Mouse (Mus musculus) heart, postnatal 0 days (tissue): ENCODE measurements at regions not wholly inside any gene's neighbourhood (a gene's known extent, or its start where the extent isn't known, plus 50 kb on each side); places are given as distances from the start of the nearest gene placed in this dataset.

Experiments used
- ATAC-seq: fragments of 200-750 bp; cut with Nextera tagmentation; 2 replicates; pipeline ENCODE4 v1.8.0; 2017; ENCODE audit warnings: low read depth, moderate number of reproducible peaks, moderate library complexity; ENCODE audit not compliant: insufficient read depth
- DNase-seq: peaks from one replicate; pipeline ENCODE4 v3.0.0-alpha.2; 2016; ENCODE audit warnings: low spot score
- H3K27ac ChIP-seq: fragments of 300-500 bp; sonication (generic); 2 replicates; pipeline ENCODE4 v1.5.1; 2014; ENCODE audit warnings: low read depth, mild to moderate bottlenecking
- H3K27me3 ChIP-seq: fragments of 300-500 bp; sonication (generic); 2 replicates; pipeline ENCODE4 v1.6.1; 2014; ENCODE audit warnings: low read length, mixed read lengths; ENCODE audit not compliant: control insufficient read depth, insufficient read depth
- H3K36me3 ChIP-seq: fragments of 300-500 bp; sonication (generic); replicated peaks from 2 replicates; pipeline ENCODE4 v1.6.1; 2014; ENCODE audit warnings: low read length, mixed read lengths; ENCODE audit not compliant: control insufficient read depth, insufficient read depth
- H3K4me1 ChIP-seq: fragments of 300-500 bp; sonication (generic); 2 replicates; pipeline ENCODE4 v1.6.1; 2014; ENCODE audit warnings: antibody characterized with exemption; ENCODE audit not compliant: control insufficient read depth, insufficient read depth
- H3K4me2 ChIP-seq: fragments of 300-500 bp; sonication (generic); 2 replicates; pipeline ENCODE4 v1.6.1; 2014; ENCODE audit warnings: low read depth, mild to moderate bottlenecking, low read length, moderate library complexity
- H3K4me3 ChIP-seq: fragments of 300-500 bp; sonication (generic); 2 replicates; pipeline ENCODE4 v1.5.1; 2014; ENCODE audit warnings: low read depth, low read length
- H3K9ac ChIP-seq: fragments of 300-500 bp; sonication (generic); replicated peaks from 2 replicates; pipeline ENCODE4 v1.6.1; 2014; ENCODE audit warnings: low read depth, low read length, mixed read lengths
- H3K9me3 ChIP-seq: fragments of 300-500 bp; sonication (generic); replicated peaks from 2 replicates; pipeline ENCODE4 v1.6.1; 2016; ENCODE audit warnings: low read length; ENCODE audit not compliant: control insufficient read depth
- CTCF ChIP-seq: IDR thresholded peaks from 2 replicates; pipeline ENCODE4 v1.5.1; 2016; ENCODE audit warnings: antibody characterized with exemption, control low read depth, low read depth
- EP300 ChIP-seq: IDR thresholded peaks from 2 replicates; pipeline ENCODE4 v1.6.1; 2016; ENCODE audit warnings: antibody characterized with exemption, low read depth
- WGBS: fragments of 180-500 bp; shearing (Covaris S2); extraction: QIAGEN DNeasy Blood & Tissue Kit; methylation state at CpG from one replicate; pipeline ENCODE4 v1.1.7; 2014; 5-methylcytosine and 5-hydroxymethylcytosine counted together

GRCm38 (mm10) chr13:82899686-82900085 is 604.1 kb upstream of the Mef2c start:
- TF ChIP-seq CTCF (no peak), EP300 (no peak)
- Histone ChIP-seq H3K9ac (no peak overlapping the region), H3K4me1 (no peaks in the 10 kb centered on the region), H3K27me3 (no peaks in the 10 kb centered on the region), H3K4me3 (no peak overlapping the region), H3K4me2 (no peak overlapping the region), H3K27ac (no peak overlapping the region), H3K36me3 (no peaks in the 10 kb centered on the region), H3K9me3 (no peaks in the 10 kb centered on the region)
- DNase-seq (no peak), ATAC-seq (no peak)
- WGBS, result 57% methylated on average over 4 of the region's 4 CpGs

GRCm38 (mm10) chr13:82902160-82902559 is 601.7 kb upstream of the Mef2c start:
- TF ChIP-seq EP300, result no peak
- TF ChIP-seq CTCF, result no peak
- H3K4me3 ChIP-seq, result no peak overlapping the region
- ATAC-seq (no peak), DNase-seq (no peak)
- 80% methylated on average over 4 of the region's 4 CpGs for WGBS
- no peaks in the 10 kb centered on the region for H3K4me1 ChIP-seq
- H3K4me2 ChIP-seq, result no peak overlapping the region
- H3K9me3 ChIP-seq, result no peaks in the 10 kb centered on the region
- H3K36me3 ChIP-seq, result no peaks in the 10 kb centered on the region
- no peaks in the 10 kb centered on the region for H3K27me3 ChIP-seq
- H3K27ac ChIP-seq, result no peak overlapping the region
- no peak overlapping the region for H3K9ac ChIP-seq

- Histone ChIP-seq H3K9me3 (no peaks in the 10 kb centered on the region), H3K36me3 (no peaks in the 10 kb centered on the region), H3K4me1 (no peaks in the 10 kb centered on the region), H3K4me2 (no peak overlapping the region), H3K27me3 (no peaks in the 10 kb centered on the region), H3K27ac (no peak overlapping the region), H3K9ac (no peak overlapping the region), H3K4me3 (no peak overlapping the region)
- no peak for TF ChIP-seq CTCF
- ATAC-seq, result no peak
- DNase-seq, result no peak
These were observed 600.2 kb upstream of the Mef2c start for GRCm38 (mm10) chr13:82903637-82904036.

- no peaks in the 10 kb centered on the region for H3K9me3 ChIP-seq
- no peak overlapping the region for H3K4me3 ChIP-seq
- no peak overlapping the region for H3K27ac ChIP-seq
- H3K4me2 ChIP-seq, result no peak overlapping the region
- H3K9ac ChIP-seq, result no peak overlapping the region
- TF ChIP-seq EP300 (no peak), CTCF (no peak)
- no peaks in the 10 kb centered on the region for H3K27me3 ChIP-seq
- no peak for ATAC-seq
- no peaks in the 10 kb centered on the region for H3K36me3 ChIP-seq
- H3K4me1 ChIP-seq, result no peaks in the 10 kb centered on the region
- no peak for DNase-seq
- WGBS, result 90% methylated on average over 4 of the region's 4 CpGs
These were observed 596.1 kb upstream of the Mef2c start for GRCm38 (mm10) chr13:82907689-82908088.

GRCm38 (mm10) chr13:82909151-82909550 is 594.7 kb upstream of the Mef2c start:
- TF ChIP-seq EP300 (no peak), CTCF (no peak)
- H3K4me1 ChIP-seq, result no peaks in the 10 kb centered on the region
- H3K27me3 ChIP-seq, result no peaks in the 10 kb centered on the region
- no peak overlapping the region for H3K9ac ChIP-seq
- no peak overlapping the region for H3K4me3 ChIP-seq
- ATAC-seq (no peak), DNase-seq (no peak)
- no peaks in the 10 kb centered on the region for H3K9me3 ChIP-seq
- H3K4me2 ChIP-seq, result no peak overlapping the region
- 85% methylated on average over 4 of the region's 4 CpGs for WGBS
- no peaks in the 10 kb centered on the region for H3K36me3 ChIP-seq
- H3K27ac ChIP-seq, result no peak overlapping the region

GRCm38 (mm10) chr13:82912859-82913258 is 591.0 kb upstream of the Mef2c start:
- Histone ChIP-seq H3K4me1 (no peaks in the 10 kb centered on the region), H3K27me3 (no peaks in the 10 kb centered on the region), H3K4me2 (no peak overlapping the region), H3K9ac (no peak overlapping the region), H3K9me3 (no peaks in the 10 kb centered on the region), H3K27ac (no peak overlapping the region), H3K4me3 (no peak overlapping the region), H3K36me3 (no peaks in the 10 kb centered on the region)
- TF ChIP-seq EP300 (no peak), CTCF (no peak)
- no peak for ATAC-seq
- DNase-seq, result no peak
- 65% methylated on average over 8 of the region's 8 CpGs for WGBS
